ENCODE assay signal across 13 mouse cellular contexts in the genomic region with DNA sequence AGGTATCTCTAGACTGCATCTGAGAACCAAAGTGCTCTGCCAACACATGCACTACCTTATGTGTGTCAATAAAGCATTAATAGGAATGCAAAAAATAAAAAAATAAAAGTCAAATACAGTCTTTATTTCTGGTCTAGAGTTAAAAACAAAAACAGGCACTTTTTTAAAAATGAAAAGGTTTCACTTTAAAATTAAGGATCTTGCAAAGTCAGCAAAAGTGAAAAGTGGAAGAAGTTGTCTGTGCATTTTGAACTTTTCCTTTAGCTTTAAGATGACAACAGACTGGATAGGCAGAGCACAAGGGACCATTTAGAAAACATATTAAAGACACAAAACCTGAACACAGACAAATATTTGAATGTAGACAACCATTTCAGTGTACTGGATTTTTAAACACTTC. TPM values are rescaled to one million over a fixed set of nuclear protein-coding genes. Genes with fewer than 3 reads are reported as not detected.
DNase-seq lines count a peak whose midpoint lies in the region; ATAC-seq lines count a peak whose summit lies in the region.
"Had no signal": no experiment of that assay in that cellular context is flagged by ENCODE, and none has a peak within 500 bp of the region (broad histone marks: within the 10 kb centered on the region; RNA-seq: fewer than 3 reads in every experiment).

No protein-coding gene starts in this region.

- H3K4me2 ChIP-seq in heart, embryonic 14.5 days (ENCODE audit: low read length) = peak overlapping the region; percentile 82
- H3K4me2 ChIP-seq in embryonic facial prominence, embryonic 12.5 days (replicated peaks) = peak overlapping the region; percentile 58
- peak overlapping the region; percentile 63 for H3K4me2 ChIP-seq in intestine, embryonic 15.5 days (replicated peaks)
- H3K4me2 ChIP-seq in midbrain, embryonic 14.5 days (ENCODE audit: low read length) = peak overlapping the region; percentile 81

- H3K4me3 ChIP-seq in heart, embryonic 14.5 days (ENCODE audit: control insufficient read depth in 1 of 2, insufficient read depth in 1 of 2, low read depth in 1 of 2, low read length in 2 of 2) = peak overlapping the region in 1 of 2 experiments; percentile 98; a peak in 1 of 4 replicates
- peak overlapping the region; percentile 13; the same call in 1 of the 2 replicates for H3K4me3 ChIP-seq in embryonic facial prominence, embryonic 12.5 days
- H3K4me3 ChIP-seq in intestine, embryonic 15.5 days (replicated peaks) = no peak overlapping the region
- H3K4me3 ChIP-seq in midbrain, embryonic 14.5 days (replicated peaks; ENCODE audit: low read depth, low read length) = peak overlapping the region; percentile 92; the same call in 1 of the 2 replicates

- no peak overlapping the region for H3K27ac ChIP-seq in heart, embryonic 14.5 days (replicated peaks in 1 of 2; ENCODE audit: control insufficient read depth in 1 of 2, insufficient read depth in 1 of 2, low read depth in 2 of 2, low read length in 2 of 2)
- H3K27ac ChIP-seq in embryonic facial prominence, embryonic 12.5 days = no peak overlapping the region
- no peak overlapping the region for H3K27ac ChIP-seq in intestine, embryonic 15.5 days
- H3K27ac ChIP-seq in midbrain, embryonic 14.5 days (replicated peaks; ENCODE audit: low read depth, low read length) = no peak overlapping the region

- peaks cover 0 to 18% of the 10 kb centered on the region in 2 experiments; a peak in 2 of 4 replicates for H3K4me1 ChIP-seq in heart, embryonic 14.5 days (ENCODE audit: control insufficient read depth in 2 of 2, insufficient read depth in 2 of 2, low read length in 2 of 2)
- peaks cover 11% of the 10 kb centered on the region; the same call in 1 of the 2 replicates for H3K4me1 ChIP-seq in embryonic facial prominence, embryonic 12.5 days
- H3K4me1 ChIP-seq in intestine, embryonic 15.5 days (replicated peaks) = no peaks in the 10 kb centered on the region; the same call in 1 of the 2 replicates
- peaks cover 21% of the 10 kb centered on the region for H3K4me1 ChIP-seq in midbrain, embryonic 14.5 days (ENCODE audit: control insufficient read depth, insufficient read depth, low read length)

- peaks cover 8% of the 10 kb centered on the region for H3K36me3 ChIP-seq in heart, embryonic 14.5 days (ENCODE audit: control insufficient read depth, insufficient read depth, low read length)
- peaks cover 2% of the 10 kb centered on the region; the same call in 1 of the 2 replicates for H3K36me3 ChIP-seq in embryonic facial prominence, embryonic 12.5 days
- H3K36me3 ChIP-seq in intestine, embryonic 15.5 days = peaks cover under 1% of the 10 kb centered on the region; the same call in 1 of the 2 replicates
- peaks cover 2% of the 10 kb centered on the region; the same call in 1 of the 2 replicates for H3K36me3 ChIP-seq in midbrain, embryonic 14.5 days (ENCODE audit: control insufficient read depth, insufficient read depth, low read length)

- ATAC-seq in heart, embryonic 14.5 days (ENCODE audit: insufficient number of reproducible peaks, insufficient read depth, low FRiP score, low read depth) = no peak
- no peak for ATAC-seq in embryonic facial prominence, embryonic 12.5 days (ENCODE audit: insufficient number of reproducible peaks, insufficient read depth, low FRiP score, low TSS enrichment)
- ATAC-seq in intestine, embryonic 15.5 days = no peak
- no peak for ATAC-seq in midbrain, embryonic 14.5 days (ENCODE audit: low FRiP score, low TSS enrichment)
- no peak for ATAC-seq in granulocyte monocyte progenitor cell, adult 5-6 weeks (replicated peaks; ENCODE audit: poor library complexity, severe bottlenecking)
- ATAC-seq: CD4-positive, CD25-positive, alpha-beta regulatory T cell, adult 4 months had no signal

- no peak overlapping the region for H3K9ac ChIP-seq in heart, embryonic 14.5 days (ENCODE audit: low read length)
- H3K9ac ChIP-seq in embryonic facial prominence, embryonic 12.5 days = no peak overlapping the region
- no peak overlapping the region for H3K9ac ChIP-seq in intestine, embryonic 15.5 days
- no peak overlapping the region for H3K9ac ChIP-seq in midbrain, embryonic 14.5 days (replicated peaks; ENCODE audit: low read length)

- H3K9me3 ChIP-seq in heart, embryonic 14.5 days (ENCODE audit: control insufficient read depth, low read length) = no peaks in the 10 kb centered on the region
- H3K9me3 ChIP-seq in embryonic facial prominence, embryonic 12.5 days = no peaks in the 10 kb centered on the region
- H3K9me3 ChIP-seq in intestine, embryonic 15.5 days = no peaks in the 10 kb centered on the region
- H3K9me3 ChIP-seq in midbrain, embryonic 14.5 days (ENCODE audit: control insufficient read depth, low read length) = no peaks in the 10 kb centered on the region

- intact Hi-C loops in heart, postnatal 10 days (cut with DNase I) = no loop called here

- H3K27me3 ChIP-seq in heart, embryonic 14.5 days (ENCODE audit: control insufficient read depth, insufficient read depth, low read length) = no peaks in the 10 kb centered on the region
- no peaks in the 10 kb centered on the region for H3K27me3 ChIP-seq in embryonic facial prominence, embryonic 12.5 days
- H3K27me3 ChIP-seq in intestine, embryonic 15.5 days (replicated peaks) = no peaks in the 10 kb centered on the region
- no peaks in the 10 kb centered on the region for H3K27me3 ChIP-seq in midbrain, embryonic 14.5 days (ENCODE audit: control insufficient read depth, insufficient read depth, low read length)

- no peak for DNase-seq in heart, postnatal 10 days
- no peak for DNase-seq in midbrain, embryonic 14.5 days
- no peak for DNase-seq in layer of hippocampus, adult 8-10 months (ENCODE audit: low spot score in 2 of 2)
- no peak for DNase-seq in frontal cortex, postnatal 36 days (ENCODE audit: low spot score in 2 of 2)
- DNase-seq: adrenal gland, adult 2 months; cerebellum, adult 9-10 months; gastrocnemius, postnatal 14 days; layer of hippocampus, adult 9-11 months had no signal

RNA-seq across cellular contexts. Expression of a gene that starts 1.8 kb away (rescaled TPM):
- polyA plus RNA-seq in heart, embryonic 14.5 days (2014; fragmentation: Nextera tagmentation; extraction: Ambion mirVana) = 75.8 and 78.2 TPM in 2 replicates
- total RNA-seq in heart, postnatal 10 days (2021) = 10 to 100 TPM; 58.5 to 66.3 TPM
- polyA plus RNA-seq in embryonic facial prominence, embryonic 12.5 days (2016; fragmentation: Nextera tagmentation; extraction: Ambion mirVana) = 130 and 134 TPM in 2 replicates
- 76.4 and 88.1 TPM in 2 replicates for polyA plus RNA-seq in intestine, embryonic 15.5 days (2015; fragmentation: Nextera tagmentation; extraction: Ambion mirVana)
- polyA plus RNA-seq in midbrain, embryonic 14.5 days (2014; fragmentation: Nextera tagmentation; extraction: Ambion mirVana) = 92.7 and 122 TPM in 2 replicates
- total RNA-seq in layer of hippocampus, adult 8-10 months (2022) = 10 to 100 TPM; 63.9 to 92.1 (median 72.4) TPM
- 83.5 and 98.9 TPM in 2 replicates for total RNA-seq in granulocyte monocyte progenitor cell, adult 5-6 weeks (2014; fragmentation: Nextera tagmentation)
- total RNA-seq in granulocyte monocyte progenitor cell, adult 5-6 weeks (2017) = 108 and 117 TPM in 2 replicates
